Mouse (Mus musculus): ENCODE measurements around the gene Slc38a7. TPM values are rescaled to one million over a fixed set of nuclear protein-coding genes. Genes with fewer than 3 reads are reported as not detected.

Gene Slc38a7
- polyA plus RNA-seq, 1 experiment = 6.6 TPM

DNA sequence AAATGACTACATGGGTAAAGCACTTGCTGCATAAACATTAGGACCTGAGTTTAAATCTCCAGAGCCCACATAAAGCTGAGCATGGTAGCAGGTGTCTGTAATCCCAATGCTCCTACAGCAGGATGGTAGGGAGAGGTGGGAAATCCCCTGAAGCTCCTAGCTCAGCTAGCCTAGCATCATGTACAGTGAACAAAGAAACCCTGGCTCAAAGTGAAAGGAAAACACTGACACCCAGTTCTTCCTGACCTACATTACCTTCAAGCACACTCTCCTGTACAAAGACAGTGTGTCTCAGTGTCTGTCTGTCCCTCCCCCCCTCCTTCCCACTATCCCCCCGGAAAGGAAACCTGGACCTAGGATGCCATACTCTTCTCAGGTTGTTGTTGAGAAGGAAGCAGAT lies 53.4 kb downstream of the Slc38a7 start:
- no peak for TF ChIP-seq GATA1 (IDR thresholded peaks at IDR 0.05; ENCODE audit: low read length)

DNA sequence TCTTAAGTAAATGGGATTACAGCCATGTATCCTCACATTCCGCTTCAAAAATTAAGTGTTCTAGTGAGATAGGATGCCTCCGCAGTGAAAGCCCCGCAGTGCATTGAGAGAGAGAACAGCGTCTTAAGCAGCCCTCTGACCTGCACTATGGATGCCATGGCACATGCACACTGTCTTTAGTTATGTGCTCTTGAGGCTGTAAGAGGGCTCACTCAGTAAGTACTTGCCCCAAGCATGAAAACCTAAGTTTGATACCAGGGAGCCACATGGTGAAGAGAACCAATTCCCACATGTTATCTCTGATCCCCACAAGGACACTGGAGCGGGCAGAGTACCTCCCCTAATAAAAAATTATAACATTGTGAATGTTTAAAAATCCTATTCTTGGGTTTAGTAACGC lies 54.2 kb downstream of the Slc38a7 start:
- TF ChIP-seq GATA1 (IDR thresholded peaks at IDR 0.05; ENCODE audit: low read length) = no peak

Other genes with a start within 250 kb of the Slc38a7 start
- 10.3 and 12.8 TPM in 2 replicates for gene Gins3, start 220.1 kb downstream of the Slc38a7 start, polyA plus RNA-seq (2012)
- 0.05 TPM in 1 of 2 replicates, not detected in the other for gene Ndrg4, start 176.6 kb downstream of the Slc38a7 start, polyA plus RNA-seq (2012)
- gene Setd6, start 137.7 kb downstream of the Slc38a7 start, polyA plus RNA-seq (2012) = 19.3 and 22.8 TPM in 2 replicates
- gene Cnot1, start 46.1 kb downstream of the Slc38a7 start, polyA plus RNA-seq (2012) = 85.9 and 137 TPM in 2 replicates
- gene Sap18b, start 28.2 kb downstream of the Slc38a7 start, polyA plus RNA-seq (2012) = 110 and 148 TPM in 2 replicates
- 63.7 and 94.0 TPM in 2 replicates for gene Got2, start 35.0 kb upstream of the Slc38a7 start, polyA plus RNA-seq (2012)

Data from G1E-ER4 (cell line).